Mouse (Mus musculus) layer of hippocampus, postnatal 25 days (tissue): ENCODE data around the gene Tra2b. TPM values are rescaled to one million over a fixed set of nuclear protein-coding genes. Genes with fewer than 3 reads are reported as not detected.
"Not testable (repeated sequence)": the region's sequence is repeated elsewhere in the genome, so short reads cannot be mapped to it uniquely, and the experiment has no call there.

Experiments used
- DNase-seq, 2 experiments: peaks; one replicate each; pipeline ENCODE4 v3.0.0; 2022; ENCODE audit warnings: mixed read lengths in 2 of 2, low spot score in 1 of 2; ENCODE audit errors: extremely low spot score in 1 of 2
- total RNA-seq, 2 experiments: library from RNA; stranded (reverse); gene quantifications; 2 replicates each; pipeline ENCODE4 v1.2.3; 2021

Tra2b gene
- total RNA-seq, 2 experiments from 2014 or later = 68.5 to 80.2 TPM

- DNase-seq = no peak
Measured at GRCm38 (mm10) chr16:22250307-22250706, 15.5 kb downstream of the Tra2b start.

- DNase-seq = no peak
Measured at GRCm38 (mm10) chr16:22249754-22250153, 16.1 kb downstream of the Tra2b start.

- no peak for DNase-seq
Measured at GRCm38 (mm10) chr16:22242239-22242866, 23.5 kb downstream of the Tra2b start.

GRCm38 (mm10) chr16:22241376-22242238 is 24.2 kb downstream of the Tra2b start:
- no peak for DNase-seq

GRCm38 (mm10) chr16:22240856-22241255 is 24.9 kb downstream of the Tra2b start:
- DNase-seq = no peak

GRCm38 (mm10) chr16:22239978-22240377 is 25.8 kb downstream of the Tra2b start:
- no peak for DNase-seq

- DNase-seq = no peak
Measured at GRCm38 (mm10) chr16:22238928-22239620, 26.7 kb downstream of the Tra2b start.

- DNase-seq = not testable (repeated sequence)
Measured at GRCm38 (mm10) chr16:22238402-22238801, 27.4 kb downstream of the Tra2b start.

- no peak for DNase-seq
Measured at GRCm38 (mm10) chr16:22236814-22237213, 29.0 kb downstream of the Tra2b start.

- DNase-seq = no peak
Measured at GRCm38 (mm10) chr16:22234535-22234934, 31.3 kb downstream of the Tra2b start.

- DNase-seq = not testable (repeated sequence)
Measured at GRCm38 (mm10) chr16:22230276-22230675, 35.5 kb downstream of the Tra2b start.

GRCm38 (mm10) chr16:22203501-22203900 is 62.3 kb downstream of the Tra2b start:
- DNase-seq = no peak

- DNase-seq = no peak
Measured at GRCm38 (mm10) chr16:22201858-22202257, 63.9 kb downstream of the Tra2b start.

GRCm38 (mm10) chr16:22200476-22200875 is 65.3 kb downstream of the Tra2b start:
- no peak for DNase-seq

Other genes with a start within 250 kb of the Tra2b start
- under 1 TPM; 0.33 to 0.42 TPM for gene Igf2bp2, start 102.7 kb downstream of the Tra2b start, total RNA-seq
- 10 to 100 TPM; 51.4 to 56.1 TPM for gene Etv5, start 173.7 kb upstream of the Tra2b start, total RNA-seq